Mouse (Mus musculus) right cerebral cortex, adult 2 months (tissue): ENCODE results near the gene Atp6v0a1.
A peak's percentile ranks its signal among the peaks of the same experiment; 100 is the strongest.

Experiments
- DNase-seq, 2 experiments: peaks; one replicate each; pipeline ENCODE4 v3.0.0; 2021 to 2022; ENCODE audit warnings: low spot score in 2 of 2

The Atp6v0a1 gene

GRCm38 (mm10) chr11:101009046-101009887 lies at the start of gene Atp6v0a1:
Atp6v0a1 (plus strand) TSS chr11:101009452.
- peak; percentile 98 for DNase-seq

DNA sequence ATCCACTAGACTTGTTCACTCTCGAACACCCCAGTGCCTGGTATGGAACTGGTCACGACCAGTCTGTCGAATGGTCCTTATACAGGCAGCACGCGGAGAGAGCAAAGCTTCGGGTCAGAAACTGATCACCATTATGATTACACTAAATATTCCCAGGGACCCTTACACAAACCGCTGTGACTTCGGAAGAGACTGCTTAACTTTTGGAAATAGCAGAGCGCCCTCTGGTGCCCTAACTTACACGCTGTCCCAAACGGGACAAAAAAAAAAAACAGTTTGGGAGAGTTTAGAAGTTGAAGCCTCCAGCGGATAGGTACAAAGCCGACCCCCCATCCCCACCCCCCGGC lies 49.8 kb upstream of the Atp6v0a1 start:
- DNase-seq = peak; percentile 56 to 69

DNA sequence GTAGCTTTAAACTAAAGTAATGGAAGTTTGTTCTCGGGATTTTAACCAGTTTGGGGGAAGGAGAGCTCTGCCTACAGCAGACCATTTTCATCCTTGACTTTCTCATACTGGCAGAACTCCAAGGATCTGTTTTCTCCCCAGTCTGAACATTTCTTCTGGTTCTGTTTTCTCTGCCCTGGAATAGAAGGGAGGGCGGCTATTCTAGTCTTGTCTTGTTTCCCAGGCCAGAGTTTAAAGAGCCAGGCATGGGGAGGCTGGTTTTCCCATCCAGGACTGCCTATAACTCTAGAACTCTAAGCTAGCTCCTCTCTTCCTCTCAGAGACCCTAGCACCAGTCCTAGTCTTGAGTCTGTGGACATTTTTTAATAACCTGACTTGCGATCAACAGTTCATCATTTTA lies 49.4 kb upstream of the Atp6v0a1 start:
- DNase-seq = no peak

DNA sequence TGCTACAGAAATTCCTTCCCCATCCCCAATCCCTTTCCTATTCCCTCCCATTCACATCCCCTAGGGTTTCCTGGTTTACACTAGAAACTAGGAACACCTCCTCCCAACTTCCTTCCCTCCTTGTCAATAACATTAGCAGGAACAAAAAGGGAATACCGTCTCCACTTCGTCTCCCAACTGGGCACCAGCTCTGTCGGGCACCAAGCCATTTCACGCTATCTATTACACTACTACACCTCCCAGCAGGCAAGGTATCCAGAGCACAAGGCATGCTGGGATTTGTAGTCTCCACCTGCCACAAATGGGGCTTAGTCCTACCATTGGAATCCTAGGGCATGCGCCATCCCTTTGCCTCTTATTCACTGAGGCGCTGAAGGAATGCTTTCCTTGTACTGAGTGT lies 48.7 kb upstream of the Atp6v0a1 start:
- DNase-seq = no peak

DNA sequence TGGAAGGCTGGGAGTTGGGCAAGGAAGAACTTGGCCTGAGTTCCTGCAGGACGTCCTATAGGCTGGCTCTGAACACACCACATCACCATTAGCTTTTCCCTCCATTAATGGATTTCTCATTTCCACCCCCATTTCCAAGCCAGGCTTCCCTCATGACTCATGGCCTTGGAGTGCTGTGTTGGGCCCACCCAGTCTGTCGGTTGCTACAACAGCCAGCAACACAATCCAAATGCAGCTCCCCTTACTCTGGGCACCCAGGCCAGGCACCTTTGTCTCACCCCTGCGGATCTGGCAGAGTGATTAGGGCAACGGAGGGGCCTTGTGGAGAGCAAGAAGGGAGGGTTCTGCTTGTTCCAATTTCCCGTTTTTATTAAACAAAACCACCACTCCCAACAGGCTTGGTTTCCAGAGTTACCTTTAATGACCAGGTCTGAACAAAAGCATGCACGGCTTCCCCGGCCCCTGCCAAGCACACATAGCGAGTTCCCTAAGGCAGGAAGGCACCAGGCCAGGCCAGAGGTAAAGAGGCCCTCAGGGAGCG lies 46.8 kb upstream of the Atp6v0a1 start:
- DNase-seq = no peak

GRCm38 (mm10) chr11:100963647-100964046 lies 45.6 kb upstream of the Atp6v0a1 start:
- DNase-seq = no peak

GRCm38 (mm10) chr11:100964180-100964579 lies 45.1 kb upstream of the Atp6v0a1 start:
- no peak for DNase-seq

- no peak for DNase-seq
Observed at GRCm38 (mm10) chr11:100964901-100965542, 44.2 kb upstream of the Atp6v0a1 start.

DNA sequence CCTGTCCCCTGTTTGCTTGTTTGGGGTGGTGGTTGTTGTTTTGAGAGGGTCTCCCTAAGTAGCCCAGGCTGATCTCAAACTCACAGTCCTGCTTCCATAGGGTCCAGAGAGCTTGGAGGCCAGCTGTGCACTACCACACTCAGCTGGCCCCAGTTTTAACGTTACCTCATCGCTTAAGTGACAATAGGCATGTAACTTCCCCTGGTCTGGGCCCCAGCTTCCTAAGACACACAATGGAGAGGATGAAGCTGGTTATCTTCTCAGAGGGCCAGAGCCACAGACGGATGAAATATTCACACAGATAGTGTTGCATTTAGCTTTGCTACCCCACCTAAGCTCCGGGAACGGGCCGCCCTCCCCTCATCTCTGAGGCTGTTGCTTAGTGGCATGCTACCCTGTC lies 43.5 kb upstream of the Atp6v0a1 start:
- no peak for DNase-seq

DNA sequence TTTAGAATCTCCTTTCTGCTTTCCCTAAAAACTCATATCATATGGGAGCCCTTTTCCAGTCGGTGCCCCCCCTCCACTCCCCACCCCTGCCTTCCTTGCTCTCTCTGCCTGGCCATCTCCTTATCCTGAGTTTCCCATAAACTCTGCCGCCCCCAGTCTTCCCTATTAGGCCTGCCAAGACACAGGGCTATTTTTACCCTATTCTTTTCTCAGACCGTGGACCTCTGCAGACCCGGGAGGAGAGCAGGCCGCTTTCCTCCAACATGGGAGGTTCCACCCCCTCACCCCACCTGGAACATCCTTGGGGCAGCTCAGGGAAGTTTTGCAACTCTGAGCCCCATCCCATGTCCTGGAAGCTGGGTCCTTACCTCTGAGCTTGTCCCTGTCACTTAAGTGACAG lies 41.9 kb upstream of the Atp6v0a1 start:
- DNase-seq = no peak

- no peak for DNase-seq
Observed at GRCm38 (mm10) chr11:100967881-100968420, 41.3 kb upstream of the Atp6v0a1 start.

DNA sequence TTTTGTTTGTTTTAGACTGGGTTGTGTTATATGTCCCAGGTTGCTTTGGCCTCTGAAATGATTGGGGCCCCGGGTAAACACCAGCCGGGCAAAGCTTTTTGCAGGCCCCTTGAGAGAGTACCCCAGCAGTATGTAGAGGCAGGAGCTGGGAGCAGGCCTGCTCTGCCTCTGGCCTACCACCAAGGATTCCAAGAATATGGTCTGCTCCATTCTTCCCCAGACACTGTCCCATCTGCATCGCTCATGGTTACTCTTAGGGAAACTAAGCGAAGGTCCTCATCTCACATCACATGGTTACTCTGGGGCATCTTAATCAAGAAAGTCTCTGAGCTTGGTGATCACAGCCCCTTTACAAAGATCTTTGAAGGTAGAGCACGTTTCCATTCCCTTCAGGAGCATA lies 40.8 kb upstream of the Atp6v0a1 start:
- DNase-seq = no peak

DNA sequence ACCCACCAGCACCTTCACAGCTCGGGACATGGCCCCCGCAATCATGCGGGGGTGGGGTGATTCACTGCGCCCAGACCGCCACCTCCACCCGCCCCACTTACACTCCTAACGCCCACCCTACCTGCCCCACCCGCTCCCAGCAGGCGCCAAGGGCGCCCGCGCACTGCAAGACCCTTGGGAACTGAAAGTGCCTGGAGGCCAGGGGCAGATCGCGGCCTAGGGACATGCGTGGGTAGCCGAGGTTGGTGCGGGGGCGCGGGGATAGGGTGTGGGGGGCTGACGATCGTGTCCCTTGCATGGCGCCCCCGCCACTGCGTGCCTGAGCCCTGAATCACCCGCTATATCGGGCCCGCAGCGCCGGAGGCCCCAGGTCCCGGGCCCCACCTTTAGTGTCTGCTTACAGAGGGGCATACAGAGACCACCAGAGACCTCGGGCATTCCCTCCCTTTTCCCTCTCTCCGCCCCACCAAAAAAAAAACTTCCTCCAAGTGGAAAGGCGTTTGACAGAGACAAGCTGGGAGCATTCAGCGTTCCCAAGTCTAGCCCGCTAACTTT lies 40.0 kb upstream of the Atp6v0a1 start:
- DNase-seq = no peak

DNA sequence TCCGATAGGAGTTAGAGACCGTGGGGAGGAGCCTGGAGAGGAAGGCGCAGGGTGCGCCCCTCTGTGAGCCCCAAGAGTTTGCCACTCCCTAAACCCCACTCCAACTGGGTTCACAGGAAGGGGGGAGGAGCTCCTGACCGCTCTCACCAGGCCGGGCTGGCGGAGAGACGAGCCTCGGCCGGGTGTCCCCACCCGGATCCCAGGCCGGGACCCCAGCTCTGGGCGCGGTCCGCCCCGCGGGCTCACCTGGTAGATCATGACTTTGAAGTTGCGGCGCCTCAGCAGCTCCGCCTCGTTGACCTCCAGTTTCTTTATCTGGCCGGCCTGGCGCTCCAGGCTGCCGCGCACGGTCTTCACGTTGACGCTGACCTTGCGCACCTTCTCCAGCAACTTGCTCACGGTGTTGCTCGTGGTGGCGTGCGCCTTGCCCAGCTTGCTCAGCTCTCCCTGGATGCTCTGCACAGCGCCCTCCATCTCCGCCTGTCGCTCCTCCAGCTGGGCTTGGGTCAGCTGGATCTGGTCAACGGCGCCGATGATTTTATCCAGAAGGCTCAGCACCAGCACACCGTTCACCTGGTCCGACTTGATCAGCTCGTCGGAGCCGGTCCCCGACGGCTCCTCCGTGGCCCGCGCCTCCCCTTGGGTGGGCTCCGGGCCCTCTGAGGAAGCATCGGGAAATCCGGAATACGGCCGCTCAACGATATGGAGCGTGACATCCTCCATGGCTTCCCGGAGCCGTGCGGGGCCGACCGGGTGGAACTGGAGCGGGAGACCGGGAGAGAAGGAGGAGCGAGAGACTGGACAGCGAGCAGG lies 39.3 kb upstream of the Atp6v0a1 start:
- no peak for DNase-seq

- peak; percentile 38 to 51 for DNase-seq
Observed at GRCm38 (mm10) chr11:100970557-100970937, 38.7 kb upstream of the Atp6v0a1 start, which contains the start of gene Cavin1. Cavin1 (minus strand) TSS chr11:100970887.

DNA sequence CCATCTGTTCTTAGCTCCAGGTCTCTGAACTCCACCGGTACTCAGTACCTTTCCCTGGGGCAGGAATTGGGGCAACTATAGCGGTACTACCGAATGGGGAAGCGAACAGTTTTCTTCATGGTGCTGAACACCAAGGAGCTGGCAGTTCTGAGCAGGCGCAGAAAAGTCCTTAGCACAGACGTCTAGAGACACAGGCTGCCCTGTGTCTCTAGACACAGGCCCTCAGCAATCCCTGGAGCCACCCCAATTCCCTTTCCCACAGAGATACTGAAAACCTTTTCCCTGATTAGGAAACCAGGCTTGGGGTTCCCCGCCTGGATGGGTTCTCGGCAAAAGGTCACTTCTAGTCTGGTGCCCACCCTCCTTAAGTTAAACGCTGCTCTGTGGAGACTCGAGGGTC lies 37.8 kb upstream of the Atp6v0a1 start:
- no peak for DNase-seq

DNA sequence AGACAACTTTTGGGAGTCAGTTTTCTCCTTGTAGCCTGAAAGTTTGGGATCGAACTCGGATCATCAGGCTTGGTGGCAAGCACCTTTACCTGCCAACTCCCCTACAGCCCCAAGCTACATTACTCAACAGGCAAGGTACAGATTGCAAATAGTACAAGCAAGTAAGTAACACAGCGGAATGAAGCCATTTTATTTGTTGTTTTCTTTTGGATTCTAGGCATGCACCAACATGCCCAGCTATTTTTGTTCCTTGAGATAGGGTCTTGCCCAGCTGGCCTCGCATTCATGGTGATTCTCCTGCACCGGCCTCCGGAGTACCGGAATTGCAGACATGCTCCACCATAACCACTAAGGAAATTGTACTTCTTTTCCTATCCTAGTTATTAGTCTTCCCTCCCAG lies 36.0 kb upstream of the Atp6v0a1 start:
- DNase-seq = no peak

DNA sequence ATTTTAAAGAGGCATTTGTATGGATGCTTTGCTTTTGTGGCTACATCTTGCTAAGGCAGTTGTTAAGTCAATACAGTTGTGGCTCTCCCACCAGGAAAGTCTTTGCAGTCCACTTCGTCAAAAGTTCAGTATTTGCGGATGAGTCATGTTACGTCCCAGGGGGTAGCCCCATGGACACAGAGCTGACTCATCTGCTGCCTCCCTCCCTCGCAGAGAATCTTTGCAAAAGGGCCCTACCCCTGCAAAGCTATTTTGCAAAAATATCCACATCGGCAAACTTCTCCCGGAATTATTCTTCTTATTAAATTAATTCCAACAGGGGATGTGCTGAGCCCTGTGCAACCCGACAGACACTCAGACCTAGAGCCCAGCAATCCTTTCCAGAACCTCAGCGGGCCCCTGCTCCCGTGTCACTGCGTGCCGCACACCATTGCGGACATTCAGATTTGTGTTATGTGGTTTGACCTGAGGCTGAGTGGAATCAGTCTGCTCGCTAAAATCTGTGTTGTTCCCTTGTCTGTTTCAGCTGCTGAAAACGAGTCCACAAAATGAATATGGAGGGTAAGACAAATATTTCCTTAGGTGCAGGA lies 34.8 kb upstream of the Atp6v0a1 start:
- no peak for DNase-seq

GRCm38 (mm10) chr11:100975241-100975640 lies 34.0 kb upstream of the Atp6v0a1 start:
- DNase-seq = no peak

GRCm38 (mm10) chr11:100979887-100980286 lies 29.4 kb upstream of the Atp6v0a1 start:
- DNase-seq = no peak

- DNase-seq = no peak
Observed at GRCm38 (mm10) chr11:100980438-100980837, 28.8 kb upstream of the Atp6v0a1 start.
